ENCODE assay signal across 18 mouse cellular contexts in the genomic region with DNA sequence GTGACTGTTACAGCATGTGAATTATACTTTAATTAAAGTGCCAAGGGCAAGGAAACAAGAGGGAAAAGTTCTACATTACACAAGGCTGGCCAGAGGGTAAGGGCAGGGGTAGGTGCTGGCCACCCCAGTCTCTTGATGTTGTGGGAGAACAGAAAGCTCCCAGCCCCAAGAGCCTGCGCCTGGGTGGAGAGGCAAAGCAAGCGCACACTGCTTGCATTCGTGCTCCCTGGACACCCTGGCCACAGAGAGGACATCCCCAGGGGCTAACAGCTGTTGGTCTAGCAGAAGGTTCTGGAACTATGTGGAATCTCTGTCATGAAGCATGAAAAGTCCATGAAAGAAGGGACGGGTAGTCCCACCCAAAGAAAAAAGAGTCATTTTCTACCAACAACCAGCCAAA. TPM values are rescaled to one million over a fixed set of nuclear protein-coding genes. Genes with fewer than 3 reads are reported as not detected.
DNase-seq lines count a peak whose midpoint lies in the region; ATAC-seq and TF ChIP-seq lines count a peak whose summit lies in the region.
"Had no signal": no experiment of that assay in that cellular context is flagged by ENCODE, and none has a peak within 500 bp of the region (broad histone marks: within the 10 kb centered on the region; RNA-seq: fewer than 3 reads in every experiment).

No protein-coding gene starts in this region.

- H3K9ac ChIP-seq in heart, embryonic 14.5 days (ENCODE audit: low read length): peak overlapping the region; percentile 11; the same call in 1 of the 2 replicates
- H3K9ac ChIP-seq in liver, embryonic 11.5 days (ENCODE audit: low read depth, low read length): no peak overlapping the region
- no peak overlapping the region for H3K9ac ChIP-seq in stomach, postnatal 0 days (ENCODE audit: low read length)
- H3K9ac ChIP-seq: embryonic facial prominence, embryonic 12.5 days; forebrain, embryonic 15.5 days; hindbrain, embryonic 14.5 days; intestine, embryonic 15.5 days had no signal

- peaks cover 13% of the 10 kb centered on the region for H3K36me3 ChIP-seq in heart, embryonic 10.5 days
- no peaks in the 10 kb centered on the region for H3K36me3 ChIP-seq in heart, embryonic 14.5 days (ENCODE audit: control insufficient read depth, insufficient read depth, low read length)
- no peaks in the 10 kb centered on the region for H3K36me3 ChIP-seq in liver, embryonic 11.5 days (ENCODE audit: control insufficient read depth, insufficient read depth, low read length)
- no peaks in the 10 kb centered on the region for H3K36me3 ChIP-seq in stomach, postnatal 0 days (ENCODE audit: control insufficient read depth, insufficient read depth, low read length)
- H3K36me3 ChIP-seq: embryonic facial prominence, embryonic 12.5 days; forebrain, embryonic 15.5 days; intestine, embryonic 15.5 days had no signal

- peaks cover 59% of the 10 kb centered on the region for H3K4me1 ChIP-seq in heart, embryonic 10.5 days
- peaks cover 15 to 31% of the 10 kb centered on the region in 2 experiments for H3K4me1 ChIP-seq in heart, embryonic 14.5 days (ENCODE audit: control insufficient read depth in 2 of 2, insufficient read depth in 2 of 2, low read length in 2 of 2)
- peaks cover 11% of the 10 kb centered on the region for H3K4me1 ChIP-seq in liver, embryonic 11.5 days (replicated peaks; ENCODE audit: control insufficient read depth, insufficient read depth, low read length)
- no peaks in the 10 kb centered on the region for H3K4me1 ChIP-seq in stomach, postnatal 0 days (replicated peaks; ENCODE audit: control insufficient read depth, insufficient read depth)

- 85% methylated on average over 4 of the region's 4 CpGs for WGBS in heart, embryonic 10.5 days
- WGBS in heart, embryonic 14.5 days: 79% methylated on average over 4 of the region's 4 CpGs
- 75% methylated on average over 4 of the region's 4 CpGs for WGBS in liver, embryonic 11.5 days
- 89% methylated on average over 4 of the region's 4 CpGs for WGBS in stomach, postnatal 0 days

- peak overlapping the region; percentile 63 for H3K27ac ChIP-seq in heart, embryonic 10.5 days
- H3K27ac ChIP-seq in heart, embryonic 14.5 days (replicated peaks in 1 of 2; ENCODE audit: control insufficient read depth in 1 of 2, insufficient read depth in 1 of 2, low read depth in 2 of 2, low read length in 2 of 2): peak overlapping the region; percentile 28 to 75; a peak in 3 of 4 replicates
- no peak overlapping the region for H3K27ac ChIP-seq in liver, embryonic 11.5 days (ENCODE audit: low read depth, low read length)
- no peak overlapping the region for H3K27ac ChIP-seq in stomach, postnatal 0 days (replicated peaks)
- H3K27ac ChIP-seq: embryonic facial prominence, embryonic 12.5 days; forebrain, embryonic 15.5 days; hindbrain, embryonic 10.5 days; hindbrain, embryonic 14.5 days; intestine, embryonic 15.5 days had no signal

- H3K4me3 ChIP-seq in heart, embryonic 10.5 days: no peak overlapping the region
- H3K4me3 ChIP-seq in heart, embryonic 14.5 days (ENCODE audit: control insufficient read depth in 1 of 2, insufficient read depth in 1 of 2, low read depth in 1 of 2, low read length in 2 of 2): no peak overlapping the region
- no peak overlapping the region for H3K4me3 ChIP-seq in liver, embryonic 11.5 days (ENCODE audit: low read depth, low read length)
- no peak overlapping the region for H3K4me3 ChIP-seq in stomach, postnatal 0 days (ENCODE audit: low read depth, low read length)
- H3K4me3 ChIP-seq: embryonic facial prominence, embryonic 12.5 days; forebrain, embryonic 15.5 days; hindbrain, embryonic 10.5 days; intestine, embryonic 15.5 days had no signal

- H3K27me3 ChIP-seq in heart, embryonic 10.5 days (ENCODE audit: insufficient read depth, poor library complexity, severe bottlenecking): no peaks in the 10 kb centered on the region
- H3K27me3 ChIP-seq in heart, embryonic 14.5 days (ENCODE audit: control insufficient read depth, insufficient read depth, low read length): peaks cover 5% of the 10 kb centered on the region; the same call in 1 of the 2 replicates
- H3K27me3 ChIP-seq in liver, embryonic 11.5 days (replicated peaks; ENCODE audit: control insufficient read depth, insufficient read depth, low read length): peaks cover 5% of the 10 kb centered on the region; the same call in 1 of the 2 replicates
- 0 out of 2 replicates have a peak, but pooled peaks cover 3% of the 10 kb centered on the region for H3K27me3 ChIP-seq in stomach, postnatal 0 days (ENCODE audit: control insufficient read depth, insufficient read depth, low read length)

- 0 out of 2 replicates have a peak overlapping the region, but pooled peaks have one; percentile 31 for H3K4me2 ChIP-seq in heart, embryonic 14.5 days (ENCODE audit: low read length)
- H3K4me2 ChIP-seq in liver, embryonic 11.5 days: no peak overlapping the region
- no peak overlapping the region for H3K4me2 ChIP-seq in stomach, postnatal 0 days (replicated peaks; ENCODE audit: low read depth)
- H3K4me2 ChIP-seq: embryonic facial prominence, embryonic 12.5 days; forebrain, embryonic 15.5 days; hindbrain, embryonic 14.5 days; intestine, embryonic 15.5 days had no signal

- H3K9me3 ChIP-seq in heart, embryonic 10.5 days: no peaks in the 10 kb centered on the region
- no peaks in the 10 kb centered on the region for H3K9me3 ChIP-seq in heart, embryonic 14.5 days (ENCODE audit: control insufficient read depth, low read length)
- no peaks in the 10 kb centered on the region for H3K9me3 ChIP-seq in liver, embryonic 11.5 days (ENCODE audit: control insufficient read depth, low read length)
- no peaks in the 10 kb centered on the region for H3K9me3 ChIP-seq in stomach, postnatal 0 days (ENCODE audit: control insufficient read depth, low read length)
- H3K9me3 ChIP-seq: embryonic facial prominence, embryonic 12.5 days; forebrain, embryonic 15.5 days; hindbrain, embryonic 10.5 days; intestine, embryonic 15.5 days had no signal

- intact Hi-C loops in heart, postnatal 25 days (cut with DNase I): loop anchor here (5.0 kb wide), 2 partner anchors 34 to 54 kb away; no protein-coding TSS in a partner anchor
- intact Hi-C loops in gastrocnemius, postnatal 36 days (cut with DNase I): no loop called here

- ATAC-seq in heart, embryonic 14.5 days (ENCODE audit: insufficient number of reproducible peaks, insufficient read depth, low FRiP score, low read depth): no peak
- no peak for ATAC-seq in liver, embryonic 11.5 days (replicated peaks; ENCODE audit: low FRiP score)
- ATAC-seq in stomach, postnatal 0 days (ENCODE audit: low FRiP score, low TSS enrichment): no peak
- ATAC-seq: forebrain, embryonic 15.5 days; intestine, embryonic 15.5 days had no signal

- no peak for TF ChIP-seq EP300 in stomach, postnatal 0 days (optimal IDR thresholded peaks at IDR 0.05)

- TF ChIP-seq CTCF in stomach, postnatal 0 days (IDR thresholded peaks at IDR 0.05; ENCODE audit: low read depth): no peak

- DNase-seq in heart, embryonic 10.5 days (ENCODE audit: low spot score): peak; percentile 64
- DNase-seq in heart, postnatal 25 days (ENCODE audit: low spot score): no peak
- DNase-seq in heart, adult 18-20 months: no peak
- DNase-seq in liver, embryonic 11.5 days (ENCODE audit: low spot score): peak; percentile 11
- no peak for DNase-seq in liver
- DNase-seq in stomach, postnatal 0 days (ENCODE audit: low spot score): peak; percentile 10
- no peak for DNase-seq in gastrocnemius, postnatal 36 days
- DNase-seq: adrenal gland, postnatal 14 days; cerebellum, adult 11-12 months; cerebellum, adult 9-10 months; cerebellum, postnatal 25 days; kidney, adult 18-20 months had no signal

RNA-seq across cellular contexts. Expression of gene Emilin2, which starts 5.1 kb away (rescaled TPM):
- 66.9 and 119 TPM in 2 replicates for polyA plus RNA-seq in heart, embryonic 10.5 days (2016; fragmentation: Nextera tagmentation; extraction: Ambion mirVana)
- total RNA-seq in heart, postnatal 25 days (2021): 10 to 100 TPM; 64.3 to 73.1 TPM
- polyA plus RNA-seq in heart, embryonic 14.5 days (2014; fragmentation: Nextera tagmentation; extraction: Ambion mirVana): 42.6 and 45.4 TPM in 2 replicates
- 10 to 100 TPM; 37.9 to 40.1 TPM for total RNA-seq in heart, adult 18-20 months (2021)
- polyA plus RNA-seq in liver, embryonic 11.5 days (2014; fragmentation: Nextera tagmentation; extraction: Ambion mirVana): 31.3 and 33.4 TPM in 2 replicates
- polyA plus RNA-seq in stomach, postnatal 0 days (2015; fragmentation: Nextera tagmentation; extraction: Ambion mirVana): 1.4 TPM in 2 replicates
- 1 to 10 TPM; 6.6 to 6.7 TPM for total RNA-seq in gastrocnemius, postnatal 36 days (2021)

Comparison
In these comparisons a context has a peak if more than half of its experiments do, and no peak if none do; other contexts are left out.
1. DNase-seq: peak in heart, embryonic 10.5 days (single experiment), liver, embryonic 11.5 days (single experiment) and stomach, postnatal 0 days (single experiment); none in heart, postnatal 25 days (single experiment), heart, adult 18-20 months (0 of 2), liver (single experiment) and gastrocnemius, postnatal 36 days (0 of 2).
2. H3K27ac ChIP-seq: peak in heart, embryonic 10.5 days (single experiment) and heart, embryonic 14.5 days (2 of 2); none in liver, embryonic 11.5 days (single experiment) and stomach, postnatal 0 days (single experiment).
3. RNA of gene Emilin2, which starts 5.1 kb away (polyA plus RNA-seq): 66.9 to 119 TPM in heart, embryonic 10.5 days, 42.6 to 45.4 TPM in heart, embryonic 14.5 days and 31.3 to 33.4 TPM in liver, embryonic 11.5 days; 1.4 TPM in stomach, postnatal 0 days; every median in the first group is over 10 times any median in the second.